Mouse (Mus musculus) embryonic fibroblast, embryonic 13.5 days (primary cell): ENCODE measurements around the gene Acss3. TPM values are rescaled to one million over a fixed set of nuclear protein-coding genes. Genes with fewer than 3 reads are reported as not detected.

Source experiments
- H3K27ac ChIP-seq: 2 replicates; pipeline ENCODE4 v1.5.1; 2012; ENCODE audit warnings: low read length, control low read depth, inconsistent platforms; ENCODE audit not compliant: insufficient read depth
- H3K4me1 ChIP-seq: 2 replicates; pipeline ENCODE4 v1.6.1; 2011; ENCODE audit warnings: low read length; ENCODE audit not compliant: control insufficient read depth, insufficient read depth
- H3K4me3 ChIP-seq: 2 replicates; pipeline ENCODE4 v1.5.1; 2011; ENCODE audit warnings: mild to moderate bottlenecking, control low read depth, low read length; ENCODE audit not compliant: insufficient read depth
- CTCF ChIP-seq: IDR thresholded peaks from 2 replicates; pipeline ENCODE4 v1.5.1; 2011; ENCODE audit warnings: mild to moderate bottlenecking, control low read depth, low read length, moderate library complexity, borderline replicate concordance; ENCODE audit not compliant: insufficient read depth
- POLR2A ChIP-seq: IDR thresholded peaks from 2 replicates; pipeline ENCODE4 v1.6.1; 2011; ENCODE audit warnings: low read depth, mild to moderate bottlenecking, control low read depth, low read length, moderate library complexity
- polyA plus RNA-seq: library from polyadenylated mRNA; stranded (reverse); fragments of >200 nt; gene quantifications from 2 replicates; pipeline ENCODE4 v1.2.4, GENCODE M21; 2011; ENCODE audit warnings: low read depth; ENCODE audit not compliant: missing spikeins, insufficient read length

The Acss3 gene
- polyA plus RNA-seq, 1 experiment = 3.7 TPM

DNA sequence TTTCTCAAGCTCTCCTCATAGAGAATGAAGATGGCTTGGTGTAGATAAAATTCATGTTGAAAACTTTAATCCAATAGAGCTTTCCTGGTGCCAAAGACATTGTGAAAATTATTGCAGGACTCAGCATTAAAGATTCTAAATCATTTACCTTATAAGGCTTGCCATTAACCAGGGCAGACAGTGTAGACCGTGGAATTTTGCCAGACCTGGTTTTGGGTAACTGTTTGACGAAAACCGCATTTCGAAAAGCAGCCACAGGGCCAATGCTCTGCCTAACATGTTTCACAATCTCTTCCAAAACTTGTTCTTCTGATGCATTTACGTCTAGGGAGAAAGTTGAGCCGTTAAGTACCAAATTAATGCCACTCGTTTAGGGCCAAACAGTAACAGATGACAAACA is 186.5 kb downstream of the Acss3 start:
- no peaks in the 10 kb centered on the region for H3K4me1 ChIP-seq
- no peak for TF ChIP-seq POLR2A
- TF ChIP-seq CTCF = no peak
- no peak overlapping the region for H3K27ac ChIP-seq
- H3K4me3 ChIP-seq = no peak overlapping the region

DNA sequence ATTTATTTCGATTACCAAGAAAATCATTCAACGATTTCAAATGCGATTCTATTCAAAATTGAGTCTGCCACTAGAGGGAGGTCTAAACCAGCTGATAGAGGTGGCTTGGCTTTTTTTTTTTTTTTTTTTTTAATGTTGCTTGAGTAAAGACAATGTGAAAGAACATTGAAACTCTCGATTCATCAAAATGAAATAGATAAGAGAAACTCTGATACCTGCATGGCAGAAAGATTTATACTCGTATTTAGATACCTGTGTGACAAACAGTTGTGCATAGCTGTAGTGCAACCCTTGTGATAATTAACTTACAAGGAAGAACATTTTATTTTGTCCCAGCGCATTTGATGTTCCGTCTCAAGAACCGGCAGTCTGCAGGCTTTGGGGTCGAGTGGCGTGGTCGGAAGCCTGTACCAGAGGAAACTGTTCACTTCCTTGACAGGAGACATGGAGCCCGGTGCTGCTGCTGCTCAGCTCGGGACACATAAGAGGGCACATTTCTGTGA is 190.8 kb downstream of the Acss3 start:
- Histone ChIP-seq H3K27ac (no peak overlapping the region), H3K4me1 (no peaks in the 10 kb centered on the region), H3K4me3 (peak overlapping the region; percentile 11; the same call in 1 of the 2 replicates)
- TF ChIP-seq CTCF = no peak
- no peak for TF ChIP-seq POLR2A

DNA sequence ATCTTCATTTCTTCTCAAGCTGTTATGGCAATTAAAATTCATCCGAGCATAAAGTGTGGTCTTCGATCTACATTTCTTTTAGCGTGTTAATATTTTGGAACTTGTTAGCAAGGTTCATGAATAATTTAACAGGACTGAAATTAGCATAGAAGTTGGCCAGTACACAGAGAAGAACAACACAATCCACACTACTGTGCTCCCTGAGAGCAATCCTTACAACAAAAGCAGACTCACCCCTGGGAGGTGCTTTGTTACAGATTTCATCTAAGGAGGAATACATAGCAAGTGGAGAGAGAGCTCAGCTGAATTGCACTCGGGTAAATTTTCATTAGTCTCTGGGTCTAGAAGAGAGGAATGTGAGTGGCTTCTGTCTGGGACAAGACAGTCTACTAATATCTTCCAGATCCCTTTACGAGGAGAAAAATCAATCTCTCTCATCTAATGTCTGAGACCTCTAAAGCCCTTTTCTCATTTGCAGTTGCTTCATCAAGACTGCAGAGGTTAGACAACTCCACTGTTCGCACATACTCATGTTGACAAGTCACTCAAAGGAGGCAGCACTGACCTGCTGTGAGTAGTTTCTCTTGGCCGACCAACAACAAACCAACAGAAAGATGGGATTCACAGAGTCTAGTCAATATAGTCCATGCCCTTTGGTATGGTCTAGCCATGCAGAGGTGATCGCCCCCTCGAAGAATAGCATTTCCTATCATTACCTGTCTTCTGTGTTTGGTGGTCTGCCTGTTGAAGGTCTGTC is 194.7 kb downstream of the Acss3 start:
- TF ChIP-seq POLR2A (no peak), CTCF (no peak)
- no peak overlapping the region for H3K27ac ChIP-seq
- no peak overlapping the region for H3K4me3 ChIP-seq
- no peaks in the 10 kb centered on the region for H3K4me1 ChIP-seq

DNA sequence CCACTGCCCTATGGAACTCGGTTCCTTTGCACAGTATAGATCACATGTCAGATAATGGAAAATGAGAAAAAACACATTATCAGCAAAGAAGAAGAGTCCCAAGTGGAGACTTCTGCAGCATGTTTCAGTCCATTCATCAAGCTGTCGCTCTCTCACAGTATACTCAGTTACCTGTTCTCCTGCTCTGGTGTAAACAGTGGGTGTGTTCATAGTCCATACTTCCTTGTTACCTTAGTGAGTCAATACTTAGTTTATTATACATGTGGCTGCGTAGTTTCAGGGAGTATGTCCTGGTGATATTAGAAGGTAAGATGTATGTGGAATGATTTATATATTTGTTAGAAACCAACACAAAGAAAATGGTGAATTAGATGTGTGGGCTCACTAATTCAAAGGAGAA is 198.7 kb downstream of the Acss3 start:
- H3K4me3 ChIP-seq = no peak overlapping the region
- no peaks in the 10 kb centered on the region for H3K4me1 ChIP-seq
- no peak overlapping the region for H3K27ac ChIP-seq
- no peak for TF ChIP-seq POLR2A
- no peak for TF ChIP-seq CTCF

DNA sequence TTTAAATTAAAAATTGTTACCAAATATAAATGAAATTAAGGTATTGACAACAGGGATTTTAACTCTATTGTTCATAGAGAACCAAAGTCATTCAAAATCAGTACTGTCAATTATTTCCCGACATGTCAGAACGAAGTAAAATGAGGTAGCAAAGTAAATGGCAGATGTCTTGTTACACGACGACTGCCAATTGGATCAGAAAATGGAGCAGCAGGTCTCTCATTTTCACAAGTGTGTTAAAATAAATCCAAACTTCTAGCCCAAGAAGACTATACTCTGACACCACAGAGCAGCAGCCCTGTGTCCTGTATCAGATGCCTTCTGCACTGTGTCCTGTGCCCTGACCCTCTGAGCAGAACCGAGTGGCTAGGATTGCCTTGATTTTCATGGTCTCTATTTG is 199.1 kb downstream of the Acss3 start:
- Histone ChIP-seq H3K4me3 (no peak overlapping the region), H3K27ac (no peak overlapping the region), H3K4me1 (no peaks in the 10 kb centered on the region)
- TF ChIP-seq CTCF = no peak
- TF ChIP-seq POLR2A = no peak

DNA sequence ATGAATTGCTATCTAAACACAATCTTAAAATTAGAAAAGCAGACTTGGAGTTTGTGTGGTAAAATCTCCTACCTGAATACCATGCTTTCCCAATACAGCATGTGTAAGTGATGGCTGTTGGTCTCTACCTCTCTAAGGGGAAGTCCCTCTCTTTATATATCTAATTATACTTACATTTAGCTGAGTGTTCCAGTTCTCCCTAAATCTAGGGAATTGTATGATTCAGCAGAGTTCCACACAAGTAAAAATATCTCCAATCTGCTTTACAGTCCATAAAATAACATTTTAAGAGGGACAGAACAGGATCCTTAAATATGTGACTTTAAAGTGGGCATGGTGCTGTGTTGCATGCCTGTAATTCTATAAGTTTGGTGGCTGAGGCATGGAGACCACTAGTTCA is 208.6 kb downstream of the Acss3 start:
- Histone ChIP-seq H3K4me3 (no peak overlapping the region), H3K27ac (no peak overlapping the region), H3K4me1 (no peaks in the 10 kb centered on the region)
- no peak for TF ChIP-seq CTCF
- TF ChIP-seq POLR2A = no peak

DNA sequence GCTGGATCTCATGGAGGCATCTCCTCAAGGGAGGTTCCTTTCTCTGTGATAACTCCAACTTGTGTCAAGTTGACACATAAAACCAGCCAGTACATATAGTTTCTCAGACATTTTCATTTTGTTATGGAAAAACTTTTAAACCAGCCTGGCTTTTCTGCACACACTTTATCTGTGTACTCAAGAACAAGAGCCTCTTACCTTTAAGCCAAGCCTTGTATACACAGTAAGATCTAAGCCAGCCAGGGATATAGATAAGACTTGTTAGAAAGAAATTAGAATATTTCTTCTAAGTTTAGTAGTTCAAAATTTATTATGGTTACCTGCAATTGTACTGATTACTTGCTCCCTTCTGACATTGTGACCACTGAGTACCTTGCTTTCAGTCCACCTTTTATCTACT is 209.2 kb downstream of the Acss3 start:
- Histone ChIP-seq H3K4me1 (no peaks in the 10 kb centered on the region), H3K4me3 (no peak overlapping the region), H3K27ac (no peak overlapping the region)
- TF ChIP-seq POLR2A (no peak), CTCF (no peak)

DNA sequence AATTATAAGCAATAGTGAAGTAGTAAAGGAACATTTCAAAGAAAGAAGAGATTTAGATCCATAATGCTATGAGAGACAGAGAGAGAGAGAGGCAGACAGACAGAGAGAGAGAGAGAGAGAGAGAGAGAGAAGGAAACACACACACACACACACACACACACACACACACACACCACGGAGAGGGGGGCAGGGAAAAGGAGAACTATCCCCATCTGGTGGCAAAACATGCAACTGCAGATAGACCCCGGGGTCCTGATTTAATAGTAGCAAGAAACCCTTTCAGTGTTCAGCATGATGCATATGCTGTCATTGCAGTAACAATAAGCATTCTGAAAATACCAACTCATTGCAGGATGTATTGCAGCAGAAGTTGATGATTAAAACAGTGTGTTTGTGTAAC is 210.4 kb downstream of the Acss3 start:
- H3K4me1 ChIP-seq = no peaks in the 10 kb centered on the region
- no peak overlapping the region for H3K27ac ChIP-seq
- H3K4me3 ChIP-seq = no peak overlapping the region
- TF ChIP-seq POLR2A (no peak), CTCF (0 out of 2 replicates have a peak, but pooled peaks have one; percentile 8)

DNA sequence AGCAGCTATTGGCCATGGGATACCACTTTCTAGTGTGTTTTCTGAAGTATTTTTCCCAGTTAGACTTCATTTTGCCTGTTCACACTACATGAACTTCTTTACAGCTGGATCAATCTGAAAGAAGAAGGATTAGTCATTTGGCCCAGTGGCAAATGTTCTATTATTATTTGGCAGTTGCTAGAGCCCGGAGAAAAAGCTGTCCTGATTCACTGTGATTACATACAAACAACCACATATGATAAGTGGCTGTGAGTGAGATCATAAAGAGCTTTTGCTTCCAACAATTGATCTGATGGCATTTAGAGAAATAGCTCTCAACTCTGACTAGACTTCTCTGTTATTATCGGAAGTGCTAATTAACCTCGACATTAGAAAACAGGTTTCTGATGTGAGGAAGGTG is 213.4 kb downstream of the Acss3 start:
- H3K4me3 ChIP-seq = no peak overlapping the region
- no peaks in the 10 kb centered on the region for H3K4me1 ChIP-seq
- TF ChIP-seq CTCF (no peak), POLR2A (no peak)
- H3K27ac ChIP-seq = no peak overlapping the region

DNA sequence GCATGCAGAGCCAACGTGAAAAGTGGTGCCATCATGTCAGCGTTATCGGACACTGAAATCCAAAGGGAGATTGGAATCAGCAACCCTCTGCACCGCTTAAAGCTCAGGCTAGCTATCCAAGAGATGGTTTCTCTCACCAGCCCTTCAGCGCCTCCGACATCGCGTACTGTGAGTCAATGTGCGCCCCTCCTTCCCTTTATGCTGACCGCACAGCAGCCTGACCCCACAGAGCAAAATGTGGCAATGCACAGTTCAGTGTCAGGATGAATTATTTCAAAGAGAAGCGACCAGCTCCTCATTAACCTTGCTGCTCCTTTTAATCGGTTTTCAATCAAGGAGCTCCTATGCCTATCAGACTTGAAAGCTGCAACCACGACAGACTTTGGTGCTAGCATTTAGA is 227.1 kb downstream of the Acss3 start:
- H3K27ac ChIP-seq = no peak overlapping the region
- no peak for TF ChIP-seq POLR2A
- no peak for TF ChIP-seq CTCF
- no peaks in the 10 kb centered on the region for H3K4me1 ChIP-seq
- H3K4me3 ChIP-seq = no peak overlapping the region

Other genes starting within 250 kb of the Acss3 start
- gene Lin7a, start 148.0 kb upstream of the Acss3 start, polyA plus RNA-seq = 0.75 and 1.5 TPM in 2 replicates